Mouse (Mus musculus) heart, embryonic 15.5 days (tissue): ENCODE measurements around the gene Pde4d. TPM values are rescaled to one million over a fixed set of nuclear protein-coding genes. Genes with fewer than 3 reads are reported as not detected.

Source experiments
- ATAC-seq: fragments of 200-750 bp; cut with Nextera tagmentation; replicated peaks from 2 replicates; pipeline ENCODE4 v1.8.0; 2017; ENCODE audit warnings: low read depth, moderate TSS enrichment; ENCODE audit not compliant: insufficient number of reproducible peaks, insufficient read depth, low FRiP score
- H3K27ac ChIP-seq: fragments of 300-500 bp; sonication (generic); 2 replicates; pipeline ENCODE4 v1.5.1; 2015; ENCODE audit warnings: mild to moderate bottlenecking, inconsistent platforms
- H3K27me3 ChIP-seq: fragments of 300-500 bp; sonication (generic); 2 replicates; pipeline ENCODE4 v1.6.1; 2015; ENCODE audit warnings: inconsistent platforms
- H3K36me3 ChIP-seq: fragments of 300-500 bp; sonication (generic); 2 replicates; pipeline ENCODE4 v1.6.1; 2015; ENCODE audit warnings: mild to moderate bottlenecking, inconsistent platforms
- H3K4me1 ChIP-seq: fragments of 300-500 bp; sonication (generic); replicated peaks from 2 replicates; pipeline ENCODE4 v1.6.1; 2015; ENCODE audit warnings: inconsistent platforms
- H3K4me2 ChIP-seq: fragments of 300-500 bp; sonication (generic); 2 replicates; pipeline ENCODE4 v1.6.1; 2015; ENCODE audit warnings: inconsistent platforms, mild to moderate bottlenecking, moderate library complexity
- H3K4me3 ChIP-seq: fragments of 300-500 bp; sonication (generic); 2 replicates; pipeline ENCODE4 v1.5.1; 2015; ENCODE audit warnings: mild to moderate bottlenecking, inconsistent platforms
- H3K9ac ChIP-seq: fragments of 300-500 bp; sonication (generic); 2 replicates; pipeline ENCODE4 v1.6.1; 2015; ENCODE audit warnings: mild to moderate bottlenecking, inconsistent platforms
- H3K9me3 ChIP-seq: fragments of 300-500 bp; sonication (generic); replicated peaks from 2 replicates; pipeline ENCODE4 v1.6.1; 2016; ENCODE audit warnings: inconsistent platforms
- WGBS: fragments of 180-500 bp; shearing (Covaris S2); methylation state at CpG from one replicate; pipeline ENCODE4 v1.1.7; 2015; ENCODE audit warnings: mixed read lengths; 5-methylcytosine and 5-hydroxymethylcytosine counted together
- polyA plus RNA-seq: library from polyadenylated mRNA; unstranded; fragments of >200 nt; fragmentation: Nextera tagmentation; extraction: Ambion mirVana; gene quantifications from 2 replicates; pipeline ENCODE4 v1.2.1, GENCODE M21; 2015

The Pde4d gene
- polyA plus RNA-seq, 1 experiment from 2014 or later, result 25.7 TPM

DNA sequence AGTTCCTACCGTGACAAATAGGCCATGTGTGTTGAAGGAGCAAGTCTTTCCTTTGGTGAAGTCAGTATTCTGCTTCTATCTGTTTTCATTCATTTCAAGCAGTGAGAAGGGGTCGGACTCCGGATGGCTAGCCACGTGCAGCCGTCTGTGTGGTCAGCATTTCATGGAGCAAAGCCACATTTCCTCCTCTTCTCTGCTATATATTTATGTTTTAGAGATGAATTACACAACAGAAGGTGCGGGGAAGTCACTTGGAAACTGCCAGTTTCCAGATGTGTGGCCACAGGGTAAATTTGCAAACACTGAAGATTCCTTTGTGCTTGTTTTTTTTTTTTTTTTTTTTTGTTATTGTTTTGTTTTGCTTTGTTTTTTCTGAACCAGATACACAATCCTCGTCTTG is 828.0 kb downstream of the Pde4d start:
- 74% methylated on average over 7 of the region's 7 CpGs for WGBS
- ATAC-seq, result no peak

DNA sequence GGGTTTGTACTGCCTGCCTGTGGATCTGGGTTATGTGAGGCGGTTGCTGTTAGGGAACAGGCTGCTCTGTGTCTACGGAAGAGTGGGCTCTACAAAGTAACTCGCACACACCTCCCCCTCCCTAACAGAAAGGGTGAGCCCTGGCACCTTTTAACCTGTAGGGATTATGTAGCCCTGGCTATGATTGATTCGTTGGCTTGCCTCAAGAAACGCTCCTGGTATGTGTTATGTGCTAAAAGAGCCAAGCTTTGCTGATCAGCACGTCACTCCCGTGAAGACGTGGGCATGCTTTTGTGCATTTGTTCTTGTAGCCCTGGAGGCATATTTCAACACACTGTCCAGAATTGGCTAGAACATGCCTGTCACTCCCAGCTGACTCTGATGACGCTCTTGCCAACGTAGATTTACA is 828.8 kb downstream of the Pde4d start:
- no peak for ATAC-seq
- peak overlapping the region; percentile 26; the same call in 1 of the 2 replicates for H3K4me2 ChIP-seq

More for the DNA sequence above, 828.0 kb downstream of the Pde4d start:
- Histone ChIP-seq H3K9me3 (peaks cover 5% of the 10 kb centered on the region), H3K4me3 (no peak overlapping the region), H3K4me1 (peaks cover 4% of the 10 kb centered on the region), H3K9ac (no peak overlapping the region), H3K27ac (no peak overlapping the region), H3K27me3 (no peaks in the 10 kb centered on the region), H3K36me3 (no peaks in the 10 kb centered on the region), H3K4me2 (no peak overlapping the region)

DNA sequence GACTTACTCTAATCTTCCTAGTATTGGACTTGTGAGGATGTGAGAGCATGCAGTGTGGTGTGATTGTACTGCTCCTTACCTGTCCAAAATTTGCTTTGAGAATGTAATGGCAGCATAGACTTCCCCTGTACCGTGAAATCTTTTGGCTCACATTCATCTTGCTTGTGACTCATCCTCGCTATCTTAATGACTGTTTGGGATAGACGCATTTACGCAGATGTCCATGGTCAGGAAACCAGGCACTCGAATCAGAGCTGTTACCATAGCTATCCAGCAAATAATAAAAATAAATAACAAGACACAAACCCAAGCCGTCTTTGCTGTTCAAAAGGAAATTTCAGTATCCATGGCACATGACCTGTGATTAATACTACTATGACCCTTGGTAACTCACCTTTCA is 829.5 kb downstream of the Pde4d start:
- Histone ChIP-seq H3K4me2 (no peak overlapping the region), H3K36me3 (no peaks in the 10 kb centered on the region), H3K27me3 (no peaks in the 10 kb centered on the region), H3K9ac (no peak overlapping the region), H3K4me3 (no peak overlapping the region), H3K4me1 (peaks cover 4% of the 10 kb centered on the region), H3K9me3 (peaks cover 5% of the 10 kb centered on the region), H3K27ac (no peak overlapping the region)
- 51% methylated on average over 6 of the region's 6 CpGs for WGBS
- ATAC-seq, result no peak

More for the DNA sequence above, 828.8 kb downstream of the Pde4d start:
- 0 out of 2 replicates have a peak overlapping the region, but pooled peaks have one; percentile 21 for H3K9ac ChIP-seq
- H3K9me3 ChIP-seq, result peaks cover 5% of the 10 kb centered on the region
- H3K36me3 ChIP-seq, result no peaks in the 10 kb centered on the region
- H3K4me1 ChIP-seq, result peaks cover 4% of the 10 kb centered on the region
- no peaks in the 10 kb centered on the region for H3K27me3 ChIP-seq
- WGBS, result 49% methylated on average over 10 of the region's 10 CpGs
- H3K27ac ChIP-seq, result no peak overlapping the region
- H3K4me3 ChIP-seq, result no peak overlapping the region

DNA sequence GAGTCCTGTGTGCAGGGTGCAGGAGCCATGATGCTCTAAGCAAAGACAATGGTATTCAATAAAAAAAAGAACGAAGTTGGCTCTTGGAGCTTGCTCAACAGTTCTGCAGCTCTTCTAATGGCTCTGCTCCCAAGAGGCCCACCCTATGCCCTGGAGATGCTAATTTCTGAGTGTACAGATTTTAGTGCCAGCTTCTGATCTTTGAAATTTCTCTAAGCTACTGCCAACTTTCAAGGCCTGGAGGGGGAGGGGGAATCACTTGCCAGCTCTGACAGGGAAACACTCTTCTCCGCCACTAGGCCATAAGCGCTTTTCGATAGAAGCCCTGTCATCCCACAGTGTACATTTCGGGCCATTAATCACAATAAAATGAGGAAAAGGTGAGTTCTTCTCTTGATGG is 830.7 kb downstream of the Pde4d start:
- no peak overlapping the region for H3K4me3 ChIP-seq
- no peaks in the 10 kb centered on the region for H3K36me3 ChIP-seq
- H3K9ac ChIP-seq, result no peak overlapping the region
- WGBS, result 91% methylated on average over 5 of the region's 5 CpGs
- no peaks in the 10 kb centered on the region for H3K27me3 ChIP-seq
- H3K9me3 ChIP-seq, result no peaks in the 10 kb centered on the region; the same call in 1 of the 2 replicates
- no peak overlapping the region for H3K4me2 ChIP-seq
- ATAC-seq, result no peak
- no peak overlapping the region for H3K27ac ChIP-seq
- H3K4me1 ChIP-seq, result peaks cover 4% of the 10 kb centered on the region

DNA sequence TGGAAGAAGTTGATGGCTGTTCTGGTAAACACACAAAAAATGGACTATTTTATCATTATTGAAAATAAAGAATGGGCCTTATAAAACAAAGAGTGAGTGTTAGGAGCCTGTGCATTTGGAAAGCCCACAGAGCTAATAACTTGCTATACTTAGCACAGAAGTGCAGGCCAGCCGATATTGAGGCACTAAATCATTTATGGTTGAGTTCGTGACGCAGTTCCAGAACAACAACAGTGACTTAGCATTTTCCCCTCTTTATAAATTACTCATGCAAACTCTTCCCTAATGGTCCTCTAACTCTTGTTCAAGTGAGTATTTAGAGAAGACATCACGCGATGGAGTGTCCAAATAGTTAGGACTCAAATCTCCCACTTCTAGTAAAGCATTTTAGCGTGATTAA is 837.7 kb downstream of the Pde4d start:
- H3K27ac ChIP-seq, result no peak overlapping the region
- no peaks in the 10 kb centered on the region for H3K27me3 ChIP-seq
- no peaks in the 10 kb centered on the region for H3K4me1 ChIP-seq
- H3K9ac ChIP-seq, result no peak overlapping the region
- H3K4me3 ChIP-seq, result no peak overlapping the region
- no peak overlapping the region for H3K4me2 ChIP-seq
- 82% methylated on average over 6 of the region's 6 CpGs for WGBS
- no peaks in the 10 kb centered on the region for H3K36me3 ChIP-seq
- no peak for ATAC-seq
- no peaks in the 10 kb centered on the region for H3K9me3 ChIP-seq

DNA sequence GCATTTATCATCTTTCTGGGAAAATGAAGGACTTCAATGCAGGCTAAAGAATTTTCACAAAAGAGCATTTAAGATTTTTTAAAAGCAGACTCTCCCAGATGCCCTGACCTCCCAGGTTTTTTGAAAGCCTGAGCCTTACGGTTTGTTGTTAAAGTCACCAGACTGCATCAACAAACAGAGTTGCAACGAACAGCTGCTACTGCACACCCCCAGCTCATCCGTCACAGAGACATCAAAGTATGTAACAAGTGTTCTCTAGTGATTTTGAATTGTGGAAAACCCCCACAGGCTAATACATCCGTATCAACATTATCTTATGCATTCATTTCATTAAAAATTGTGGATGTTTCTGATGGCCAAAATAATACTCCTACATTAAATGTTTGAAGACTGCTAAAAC is 841.2 kb downstream of the Pde4d start:
- H3K27me3 ChIP-seq, result no peaks in the 10 kb centered on the region
- H3K4me1 ChIP-seq, result peaks cover 7% of the 10 kb centered on the region
- 59% methylated on average over 4 of the region's 4 CpGs for WGBS
- H3K9me3 ChIP-seq, result no peaks in the 10 kb centered on the region
- no peak overlapping the region for H3K4me2 ChIP-seq
- ATAC-seq, result no peak
- H3K27ac ChIP-seq, result no peak overlapping the region
- no peak overlapping the region for H3K9ac ChIP-seq
- H3K4me3 ChIP-seq, result no peak overlapping the region
- H3K36me3 ChIP-seq, result no peaks in the 10 kb centered on the region

DNA sequence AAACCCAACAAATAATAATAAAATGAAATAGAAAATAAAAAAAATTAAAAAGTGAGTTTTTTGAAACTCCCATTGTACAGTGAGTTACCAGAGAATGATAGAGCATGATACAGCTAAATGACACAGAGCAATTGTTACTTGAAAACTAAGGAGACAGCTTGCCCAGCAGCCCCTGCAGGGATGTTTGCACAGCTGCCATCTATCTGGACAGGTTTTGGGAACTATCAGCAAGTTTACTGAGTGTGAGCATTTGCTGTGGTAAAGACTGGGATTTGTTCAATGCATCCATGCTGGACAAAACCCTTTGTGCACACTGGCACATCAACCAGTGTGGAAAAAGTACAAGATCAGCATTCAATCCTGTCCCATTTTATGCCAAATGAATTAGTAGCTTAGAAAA is 843.3 kb downstream of the Pde4d start:
- H3K4me2 ChIP-seq, result no peak overlapping the region
- no peaks in the 10 kb centered on the region for H3K9me3 ChIP-seq
- H3K4me1 ChIP-seq, result peaks cover 13% of the 10 kb centered on the region
- H3K27me3 ChIP-seq, result no peaks in the 10 kb centered on the region
- no peak overlapping the region for H3K27ac ChIP-seq
- no peak overlapping the region for H3K4me3 ChIP-seq
- no peaks in the 10 kb centered on the region for H3K36me3 ChIP-seq
- no peak for ATAC-seq
- H3K9ac ChIP-seq, result no peak overlapping the region

DNA sequence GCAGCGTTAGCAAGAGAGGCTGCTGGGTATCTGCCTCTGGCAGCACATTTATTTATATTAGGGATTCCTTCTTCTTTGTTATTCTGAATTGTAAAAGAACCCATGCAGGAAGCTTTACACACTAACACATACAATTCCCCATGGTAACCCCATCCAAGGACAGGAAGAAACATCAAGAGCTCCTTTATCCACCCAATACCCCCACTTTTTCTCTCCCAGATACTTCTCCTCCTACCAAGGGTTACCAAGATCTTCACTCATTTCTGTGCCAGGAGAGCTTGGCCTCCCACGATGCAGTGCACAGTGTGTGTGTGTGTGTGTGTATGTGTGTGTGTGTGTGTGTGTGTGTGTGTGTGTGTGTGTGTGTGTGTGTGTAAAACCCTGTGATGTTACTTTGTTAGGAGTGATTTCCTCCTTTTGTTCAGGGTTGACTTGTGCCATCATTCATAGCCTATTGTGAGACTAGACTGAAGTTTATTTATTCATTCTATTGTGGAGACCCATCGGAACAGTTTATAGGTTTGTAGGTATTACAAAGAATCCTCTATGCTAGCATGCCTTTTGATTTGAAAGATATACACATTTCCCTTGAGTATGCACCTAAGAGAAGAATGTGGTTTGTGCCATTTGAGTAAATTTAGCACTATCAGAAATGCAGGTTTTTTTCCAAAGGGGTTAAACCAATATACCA is 846.7 kb downstream of the Pde4d start:
- no peak for ATAC-seq
- no peak overlapping the region for H3K27ac ChIP-seq
- WGBS, result 55% methylated on average over 3 of the region's 3 CpGs

DNA sequence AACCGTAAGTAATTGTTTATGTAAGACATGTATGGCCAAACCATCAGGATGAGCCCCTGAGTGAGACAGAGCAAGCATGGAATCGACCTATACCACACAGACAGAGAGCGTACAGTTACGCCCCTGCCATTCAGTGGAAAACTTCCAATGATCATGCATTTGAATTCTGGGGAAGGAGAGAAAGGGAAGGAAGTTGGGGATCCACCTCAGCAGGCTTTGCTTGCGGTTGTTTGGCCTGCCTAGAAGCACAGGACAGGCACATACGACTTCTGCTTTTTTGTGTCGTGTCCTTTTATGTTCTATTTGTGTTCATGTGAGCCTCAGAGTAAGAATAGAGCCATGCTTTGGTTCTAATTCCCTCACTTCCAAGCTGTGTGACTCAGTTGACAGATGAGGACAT is 849.1 kb downstream of the Pde4d start:
- H3K36me3 ChIP-seq, result no peaks in the 10 kb centered on the region
- 75% methylated on average over 7 of the region's 7 CpGs for WGBS
- no peak for ATAC-seq

More for the DNA sequence above, 846.7 kb downstream of the Pde4d start:
- H3K4me3 ChIP-seq, result no peak overlapping the region
- H3K9ac ChIP-seq, result no peak overlapping the region
- peaks cover 13% of the 10 kb centered on the region for H3K4me1 ChIP-seq
- no peaks in the 10 kb centered on the region for H3K36me3 ChIP-seq
- no peaks in the 10 kb centered on the region for H3K27me3 ChIP-seq
- no peaks in the 10 kb centered on the region for H3K9me3 ChIP-seq
- H3K4me2 ChIP-seq, result no peak overlapping the region

DNA sequence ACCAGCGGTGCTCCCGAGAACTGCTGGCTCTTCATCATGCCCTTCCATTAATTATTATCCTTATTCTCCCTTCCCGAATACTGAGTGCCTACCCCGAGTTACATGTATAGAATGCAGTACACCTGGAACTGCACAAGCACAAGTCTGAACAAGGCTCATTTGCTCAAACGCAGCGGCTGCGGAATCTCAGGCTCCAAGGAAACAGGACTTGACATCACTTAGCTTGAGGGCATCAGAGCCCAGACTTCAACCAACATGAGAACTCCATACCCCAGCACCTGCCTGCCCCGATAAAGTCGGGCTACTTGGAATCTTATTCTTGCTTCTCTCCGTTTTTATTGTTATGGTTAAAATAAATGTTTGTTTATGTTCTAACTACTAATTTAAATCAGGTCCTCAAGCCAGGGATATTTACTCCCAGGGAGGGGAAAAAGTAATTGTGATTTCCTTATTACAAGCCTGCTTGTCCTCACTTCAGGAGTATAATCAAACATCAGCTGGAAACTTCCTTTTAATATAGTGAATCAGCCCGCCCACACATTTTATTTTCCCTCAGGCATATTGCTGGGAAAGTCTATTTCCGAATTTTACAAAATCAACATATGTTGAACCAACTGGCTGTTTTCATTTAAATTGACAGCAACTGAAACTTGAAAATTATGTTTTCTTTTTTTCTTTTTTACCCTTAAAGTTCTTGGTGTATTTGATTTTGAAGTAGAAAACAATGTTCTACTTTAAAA is 849.9 kb downstream of the Pde4d start:
- 83% methylated on average over 12 of the region's 12 CpGs for WGBS
- Histone ChIP-seq H3K9ac (no peak overlapping the region), H3K4me2 (no peak overlapping the region), H3K4me1 (peaks cover 11% of the 10 kb centered on the region), H3K27me3 (no peaks in the 10 kb centered on the region), H3K27ac (no peak overlapping the region), H3K4me3 (no peak overlapping the region), H3K36me3 (no peaks in the 10 kb centered on the region), H3K9me3 (no peaks in the 10 kb centered on the region)
- ATAC-seq, result no peak

More for the DNA sequence above, 849.1 kb downstream of the Pde4d start:
- no peak overlapping the region for H3K4me3 ChIP-seq
- no peak overlapping the region for H3K9ac ChIP-seq
- H3K4me1 ChIP-seq, result peaks cover 13% of the 10 kb centered on the region
- H3K27ac ChIP-seq, result no peak overlapping the region
- H3K27me3 ChIP-seq, result no peaks in the 10 kb centered on the region
- H3K4me2 ChIP-seq, result no peak overlapping the region
- no peaks in the 10 kb centered on the region for H3K9me3 ChIP-seq

DNA sequence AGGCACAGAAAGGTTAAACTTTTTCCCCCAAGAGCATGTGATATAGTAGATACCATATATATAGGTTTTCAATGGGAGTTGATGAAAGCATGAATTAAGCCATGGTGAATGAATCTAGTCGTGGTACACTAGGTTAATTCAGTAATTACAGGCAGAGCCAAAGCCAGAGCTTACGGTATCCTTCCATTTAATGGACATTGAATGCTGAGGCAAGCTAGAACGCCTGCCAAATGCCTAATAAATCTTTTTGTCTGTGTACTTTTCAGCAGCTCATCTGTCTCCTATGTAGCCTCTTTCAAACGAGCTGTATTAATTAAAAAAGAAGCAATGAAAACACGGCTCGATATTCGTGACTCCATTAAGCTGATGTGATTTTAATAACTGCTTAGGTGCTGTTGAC is 862.8 kb downstream of the Pde4d start:
- Histone ChIP-seq H3K4me1 (no peaks in the 10 kb centered on the region), H3K27me3 (no peaks in the 10 kb centered on the region), H3K4me2 (no peak overlapping the region), H3K36me3 (no peaks in the 10 kb centered on the region), H3K9me3 (no peaks in the 10 kb centered on the region), H3K9ac (no peak overlapping the region), H3K27ac (no peak overlapping the region), H3K4me3 (no peak overlapping the region)
- 70% methylated on average over 7 of the region's 7 CpGs for WGBS
- ATAC-seq, result no peak

DNA sequence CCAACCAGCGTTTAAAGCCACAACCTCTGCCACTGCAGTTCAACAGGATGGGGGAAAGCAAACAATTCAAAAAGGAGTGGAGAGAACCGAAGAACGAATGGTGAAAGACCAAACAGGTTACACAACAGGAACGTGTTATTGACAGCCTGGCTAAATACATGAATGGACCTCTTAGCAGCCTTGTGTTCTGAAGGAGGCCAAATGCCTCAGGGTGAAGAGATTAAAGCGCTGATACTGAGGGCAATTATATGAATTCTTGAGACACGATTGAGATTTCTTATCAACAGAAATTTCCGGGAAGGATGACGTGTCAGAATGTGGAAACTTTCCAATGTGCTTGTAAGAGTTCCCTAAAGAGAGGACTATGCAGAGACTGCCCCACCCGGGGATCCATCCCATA is 865.9 kb downstream of the Pde4d start:
- no peak overlapping the region for H3K9ac ChIP-seq
- H3K9me3 ChIP-seq, result no peaks in the 10 kb centered on the region
- no peaks in the 10 kb centered on the region for H3K36me3 ChIP-seq
- no peak overlapping the region for H3K4me2 ChIP-seq
- H3K27ac ChIP-seq, result no peak overlapping the region
- H3K4me3 ChIP-seq, result no peak overlapping the region
- 58% methylated on average over 9 of the region's 9 CpGs for WGBS
- no peak for ATAC-seq
- H3K27me3 ChIP-seq, result no peaks in the 10 kb centered on the region
- H3K4me1 ChIP-seq, result no peaks in the 10 kb centered on the region
